Mouse (Mus musculus) cortical plate, adult 2 months (tissue): ENCODE measurements at regions not wholly inside any gene's neighbourhood (a gene's known extent, or its start where the extent isn't known, plus 50 kb on each side); places are given as distances from the start of the nearest gene placed in this dataset.

Source experiments
- H3K27ac ChIP-seq: fragments of 200-500 bp; 2 replicates; pipeline ENCODE4 v1.5.1; 2012; ENCODE audit warnings: low read length, control low read depth, inconsistent platforms; ENCODE audit not compliant: insufficient read depth
- H3K4me1 ChIP-seq: fragments of 200-500 bp; 2 replicates; pipeline ENCODE4 v1.6.1; 2011; ENCODE audit warnings: low read length; ENCODE audit not compliant: control insufficient read depth, insufficient read depth
- H3K4me3 ChIP-seq: fragments of 200-500 bp; 2 replicates; pipeline ENCODE4 v1.5.1; 2011; ENCODE audit warnings: mild to moderate bottlenecking, low read length, control low read depth; ENCODE audit not compliant: insufficient read depth
- CTCF ChIP-seq: fragments of 200-500 bp; IDR thresholded peaks from 2 replicates; pipeline ENCODE4 v1.5.1; 2011; ENCODE audit warnings: mild to moderate bottlenecking, control low read depth, low read length; ENCODE audit not compliant: insufficient read depth; ENCODE audit errors: extremely low read depth
- POLR2A ChIP-seq: fragments of 200-500 bp; IDR thresholded peaks from 2 replicates; pipeline ENCODE4 v1.6.1; 2011; ENCODE audit warnings: mild to moderate bottlenecking, low read length, control low read depth; ENCODE audit not compliant: insufficient read depth; ENCODE audit errors: extremely low read depth

DNA sequence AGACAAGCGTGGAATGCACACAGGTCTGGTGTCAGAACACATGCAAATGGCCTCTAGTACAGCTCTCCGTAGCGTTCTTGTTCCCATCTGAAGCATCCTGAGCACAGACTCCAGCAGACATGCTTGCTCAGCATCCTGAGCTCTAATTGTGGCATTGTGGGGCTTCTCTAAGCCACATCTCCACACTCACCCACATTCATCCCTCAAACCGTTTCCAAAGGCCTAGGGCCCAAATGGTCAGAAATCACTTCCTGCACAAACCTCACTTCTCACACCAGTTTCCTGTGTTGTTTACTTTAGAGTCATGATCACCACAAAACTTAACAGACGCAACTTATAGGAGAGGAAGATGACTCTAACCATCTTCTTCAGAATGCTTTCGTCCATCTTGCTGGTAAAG, 358.1 kb downstream of the Setd4 start:
- no peak overlapping the region for H3K4me3 ChIP-seq
- TF ChIP-seq POLR2A (no peak), CTCF (no peak)
- no peak overlapping the region for H3K27ac ChIP-seq
- H3K4me1 ChIP-seq, result no peaks in the 10 kb centered on the region

DNA sequence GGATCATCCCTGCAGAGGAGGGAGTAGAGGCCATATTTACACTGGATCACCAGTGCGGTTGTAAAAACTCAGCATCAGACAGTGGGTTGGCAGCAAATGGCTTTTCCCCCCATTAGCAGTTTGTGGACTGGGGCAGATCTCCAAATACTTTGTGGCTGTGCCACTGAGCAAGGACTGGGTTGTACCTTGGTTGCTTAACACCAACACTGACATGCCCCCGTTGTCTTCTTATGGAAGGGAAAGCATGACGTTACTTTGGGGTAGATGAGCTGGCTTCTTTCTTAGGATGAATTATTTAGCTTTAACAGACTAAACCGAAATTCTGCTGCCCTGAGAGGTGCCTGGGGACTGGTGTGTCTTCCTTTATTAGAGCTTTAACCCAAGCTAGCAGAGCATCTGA, 365.0 kb downstream of the Setd4 start:
- Histone ChIP-seq H3K4me3 (no peak overlapping the region), H3K27ac (no peak overlapping the region), H3K4me1 (no peaks in the 10 kb centered on the region)
- TF ChIP-seq CTCF (no peak), POLR2A (no peak)

DNA sequence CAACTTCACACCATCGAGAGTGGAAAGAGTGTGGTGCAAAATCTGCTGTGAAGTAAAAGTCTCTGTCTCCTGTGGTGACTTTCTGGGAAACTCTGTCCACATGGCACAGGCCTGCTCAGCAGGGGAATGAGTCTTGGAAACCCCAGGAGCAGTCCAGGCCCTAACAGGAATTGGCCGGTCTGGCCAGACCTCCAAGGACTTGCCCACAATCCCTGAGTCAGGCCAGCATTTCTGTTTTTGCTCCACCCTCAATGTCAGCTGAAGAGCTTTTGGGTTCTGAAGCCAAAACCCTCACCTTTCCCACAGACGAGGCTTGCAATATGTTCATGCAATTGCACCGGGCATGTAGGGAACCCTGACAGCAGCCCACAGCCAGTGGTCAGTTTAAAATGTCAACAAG, 365.5 kb downstream of the Setd4 start:
- H3K27ac ChIP-seq, result no peak overlapping the region
- no peak for TF ChIP-seq CTCF
- no peak for TF ChIP-seq POLR2A
- no peaks in the 10 kb centered on the region for H3K4me1 ChIP-seq
- H3K4me3 ChIP-seq, result no peak overlapping the region

DNA sequence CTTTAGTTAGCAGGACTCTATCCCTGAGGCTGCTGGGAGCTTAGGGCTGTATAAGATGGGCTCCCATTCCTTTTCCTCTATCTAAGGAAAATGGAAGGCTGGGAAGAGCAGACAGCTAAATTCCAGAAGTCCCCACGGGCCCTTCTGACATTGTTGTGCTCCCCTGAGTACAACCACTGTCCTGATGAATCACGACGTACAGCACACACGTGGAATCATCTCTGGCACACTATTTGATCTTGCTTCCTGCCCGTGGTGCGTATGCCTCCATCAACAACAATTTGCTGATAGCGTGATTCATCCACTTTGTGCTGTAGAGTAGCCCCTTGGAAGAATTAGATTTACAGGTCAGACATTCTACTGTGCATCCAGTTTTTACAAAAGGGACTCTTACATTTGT, 378.2 kb downstream of the Setd4 start:
- H3K4me3 ChIP-seq, result no peak overlapping the region
- TF ChIP-seq CTCF, result no peak
- TF ChIP-seq POLR2A, result no peak
- no peak overlapping the region for H3K27ac ChIP-seq
- no peaks in the 10 kb centered on the region for H3K4me1 ChIP-seq

DNA sequence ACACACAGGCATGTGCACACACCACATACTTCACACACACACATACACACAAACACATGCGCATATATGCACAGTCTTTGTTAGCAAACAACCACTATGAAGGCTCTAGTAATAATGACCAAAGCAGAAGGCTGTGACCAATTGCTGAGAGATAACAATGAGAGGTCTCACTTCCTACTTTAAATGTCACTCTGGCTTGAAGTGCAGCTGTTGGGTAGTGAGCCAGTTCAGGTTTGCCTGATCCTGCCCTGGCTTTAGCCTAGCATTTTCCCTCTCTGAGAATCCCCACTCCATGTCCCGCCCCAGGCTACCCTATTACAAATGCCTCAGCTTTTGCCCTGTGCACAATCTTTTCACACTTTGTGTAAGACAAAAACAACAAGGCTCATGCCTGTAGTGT, 378.7 kb downstream of the Setd4 start:
- Histone ChIP-seq H3K4me1 (no peaks in the 10 kb centered on the region), H3K4me3 (no peak overlapping the region), H3K27ac (no peak overlapping the region)
- TF ChIP-seq CTCF, result no peak
- no peak for TF ChIP-seq POLR2A

DNA sequence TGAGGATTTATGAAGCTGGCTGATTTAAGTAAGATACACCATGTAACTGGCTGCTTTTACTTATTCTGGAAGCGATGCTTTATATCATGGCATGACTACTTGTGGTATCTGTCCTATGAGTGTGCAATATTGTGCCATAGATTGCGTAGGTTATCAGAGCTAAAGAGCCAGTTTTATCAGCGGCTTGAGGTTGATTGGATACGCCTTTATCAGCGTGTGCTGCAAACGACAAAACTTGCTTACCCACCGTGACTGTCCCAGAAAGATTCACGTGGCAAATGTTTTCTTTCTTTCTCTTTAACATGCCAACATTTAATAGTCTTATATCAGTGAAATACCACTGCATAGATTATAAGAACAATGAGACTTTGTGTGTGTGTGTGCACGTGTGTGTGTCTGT, 384.1 kb downstream of the Setd4 start:
- Histone ChIP-seq H3K4me3 (no peak overlapping the region), H3K27ac (no peak overlapping the region), H3K4me1 (no peaks in the 10 kb centered on the region)
- no peak for TF ChIP-seq CTCF
- TF ChIP-seq POLR2A, result no peak

DNA sequence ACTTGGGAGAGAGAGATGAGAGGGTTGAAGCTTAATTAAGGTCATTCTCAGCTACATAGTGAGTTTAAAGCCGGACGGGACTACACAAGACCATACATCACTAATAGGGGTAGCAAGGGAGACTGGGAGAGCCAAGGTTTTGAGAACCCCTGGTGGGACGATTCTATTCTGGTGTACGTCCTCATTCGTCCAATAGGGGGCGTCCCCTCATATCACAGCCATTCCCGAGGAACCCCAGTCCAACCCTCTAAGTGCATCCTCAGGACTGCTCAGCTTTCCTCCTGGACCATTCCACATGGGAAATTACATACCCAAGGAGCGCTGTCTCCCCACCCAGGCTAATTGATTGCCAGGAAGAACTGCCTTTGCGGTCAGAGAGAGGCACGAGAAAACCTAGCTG, 385.5 kb downstream of the Setd4 start:
- Histone ChIP-seq H3K4me3 (no peak overlapping the region), H3K27ac (no peak overlapping the region), H3K4me1 (no peaks in the 10 kb centered on the region)
- TF ChIP-seq POLR2A, result no peak
- no peak for TF ChIP-seq CTCF

DNA sequence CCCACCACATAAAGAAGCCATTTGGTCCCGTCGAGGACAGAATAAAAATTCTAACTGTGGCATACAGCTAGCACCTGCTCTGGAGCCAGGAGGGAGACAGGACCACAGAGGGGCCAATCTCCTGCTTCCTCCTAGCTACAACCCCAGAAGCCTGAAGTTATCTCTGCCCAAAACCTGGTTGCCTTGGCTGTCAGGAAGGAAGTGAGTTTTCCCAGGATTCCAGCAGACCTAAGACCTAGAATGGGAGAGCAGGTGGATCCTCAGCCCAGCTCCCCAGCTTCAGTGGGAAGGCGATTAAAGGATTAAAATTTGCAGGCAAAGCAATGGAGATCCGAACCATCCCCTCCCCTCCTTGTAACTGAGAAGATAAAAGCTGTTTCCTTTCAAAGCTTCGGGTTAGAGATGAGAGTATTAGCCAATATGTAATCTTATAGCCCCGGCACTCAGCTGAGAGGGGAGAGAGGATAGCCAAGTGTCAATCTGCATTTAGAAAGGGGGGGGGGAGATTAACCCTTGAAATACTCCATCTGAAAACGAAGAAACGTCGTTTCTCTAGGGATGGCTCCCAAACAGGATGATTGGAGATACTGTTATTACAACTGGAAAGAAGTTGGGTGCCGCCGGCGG, 386.1 kb downstream of the Setd4 start:
- Histone ChIP-seq H3K4me3 (no peak overlapping the region), H3K27ac (no peak overlapping the region), H3K4me1 (no peaks in the 10 kb centered on the region)
- no peak for TF ChIP-seq POLR2A
- TF ChIP-seq CTCF, result no peak

DNA sequence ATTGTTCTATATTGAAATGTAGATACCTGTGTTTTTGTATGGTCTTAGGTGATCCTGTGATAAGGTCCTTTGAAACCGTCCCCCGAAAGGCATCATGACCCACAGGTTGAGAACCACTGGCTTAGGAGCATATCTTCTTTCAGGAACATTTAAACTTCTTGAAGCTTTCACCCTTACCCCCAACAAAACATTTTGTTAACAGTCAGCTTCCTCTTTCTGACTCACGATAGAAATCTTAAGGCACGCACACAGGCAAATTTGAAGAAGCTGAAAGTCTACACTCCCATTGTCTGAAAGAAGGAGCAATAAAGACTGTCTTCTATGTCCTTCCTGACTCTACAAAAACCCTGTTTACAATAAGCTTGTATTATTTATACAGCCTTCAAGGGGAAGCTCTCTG, 388.2 kb downstream of the Setd4 start:
- Histone ChIP-seq H3K4me3 (no peak overlapping the region), H3K27ac (no peak overlapping the region)
- no peak for TF ChIP-seq CTCF
- no peak for TF ChIP-seq POLR2A

DNA sequence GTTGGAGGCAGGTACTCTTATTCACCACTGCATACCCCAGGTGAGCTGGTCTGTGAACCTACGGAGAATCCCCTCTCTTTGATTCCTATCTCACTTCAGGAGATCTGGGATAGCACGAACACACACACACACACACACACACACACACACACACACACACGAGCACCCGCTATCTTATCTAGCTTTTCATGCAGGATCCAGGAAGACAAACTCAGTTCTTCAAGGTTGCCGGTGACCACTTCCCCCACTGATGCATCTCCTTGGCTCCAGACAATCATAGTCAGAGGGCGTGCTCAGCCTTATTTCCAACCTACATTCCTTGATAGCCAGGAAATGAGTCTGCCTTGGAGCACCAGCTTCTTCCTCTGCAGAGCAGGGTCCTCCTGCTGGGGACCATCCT, 387.7 kb upstream of the Runx1 start:
- TF ChIP-seq POLR2A (no peak), CTCF (no peak)
- Histone ChIP-seq H3K4me1 (no peaks in the 10 kb centered on the region), H3K4me3 (no peak overlapping the region), H3K27ac (no peak overlapping the region)

More for the DNA sequence above, 388.2 kb downstream of the Setd4 start:
- no peaks in the 10 kb centered on the region for H3K4me1 ChIP-seq
